9 mouse cellular contexts compared by ENCODE assay signal in the genomic region with DNA sequence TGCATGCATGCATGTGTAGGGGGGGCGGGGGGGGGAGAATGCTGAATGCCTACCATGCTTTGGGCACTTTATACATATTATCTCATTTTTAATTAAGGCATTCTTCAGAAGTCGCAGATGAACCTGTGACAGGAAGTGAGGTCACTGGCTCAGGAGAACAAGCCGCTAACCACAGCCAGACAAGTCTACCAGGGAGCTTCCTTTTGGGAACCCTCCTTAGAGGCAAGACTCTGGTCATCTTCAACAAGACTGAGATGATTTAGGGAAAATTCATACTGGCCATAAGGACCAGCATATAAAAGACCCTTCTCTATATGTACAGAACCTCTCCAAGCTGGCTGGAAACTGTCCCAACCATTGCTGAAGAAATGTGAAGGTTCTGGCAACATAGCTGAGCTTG.
DNase-seq lines count a peak whose midpoint lies in the region; ATAC-seq and TF ChIP-seq lines count a peak whose summit lies in the region.
"Had no signal": no experiment of that assay in that cellular context is flagged by ENCODE, and none has a peak within 500 bp of the region (broad histone marks: within the 10 kb centered on the region; RNA-seq: fewer than 3 reads in every experiment).

No protein-coding gene starts in this region.

- DNase-seq in lung, embryonic 14.5 days, result no peak
- DNase-seq in lung, postnatal 10 days, result no peak
- peak; percentile 23 for DNase-seq in forebrain, embryonic 14.5 days (ENCODE audit: low spot score)
- no peak for DNase-seq in layer of hippocampus, adult 9-11 months
- no peak for DNase-seq in spleen, adult 12 weeks (ENCODE audit: low spot score)
- DNase-seq: adrenal gland, postnatal 25 days had no signal

- no peak overlapping the region for H3K9ac ChIP-seq in forebrain, embryonic 13.5 days
- no peak overlapping the region for H3K9ac ChIP-seq in forebrain, embryonic 16.5 days (replicated peaks; ENCODE audit: low read depth, low read length)
- no peak overlapping the region for H3K9ac ChIP-seq in lung, embryonic 14.5 days
- H3K9ac ChIP-seq in forebrain, embryonic 14.5 days (ENCODE audit: low read length), result no peak overlapping the region

- no peak overlapping the region for H3K27ac ChIP-seq in forebrain, embryonic 13.5 days
- no peak overlapping the region for H3K27ac ChIP-seq in forebrain, embryonic 16.5 days (ENCODE audit: low read length)
- H3K27ac ChIP-seq in lung, embryonic 14.5 days (ENCODE audit: low read depth), result peak overlapping the region; percentile 50
- no peak overlapping the region for H3K27ac ChIP-seq in forebrain, embryonic 14.5 days (ENCODE audit: low read depth, low read length)

- no peak for ATAC-seq in forebrain, embryonic 13.5 days
- no peak for ATAC-seq in forebrain, embryonic 16.5 days
- ATAC-seq in lung, embryonic 14.5 days (ENCODE audit: insufficient read depth), result no peak
- no peak for ATAC-seq in forebrain, embryonic 14.5 days
- ATAC-seq in megakaryocyte, adult 5-6 weeks (ENCODE audit: poor library complexity, severe bottlenecking), result peak; percentile 37

- TF ChIP-seq CTCF in lung, embryonic 14.5 days (IDR thresholded peaks at IDR 0.05; ENCODE audit: low read depth), result no peak

- no peaks in the 10 kb centered on the region for H3K9me3 ChIP-seq in forebrain, embryonic 13.5 days (replicated peaks)
- H3K9me3 ChIP-seq in forebrain, embryonic 16.5 days (ENCODE audit: control insufficient read depth, low read length), result no peaks in the 10 kb centered on the region
- H3K9me3 ChIP-seq in lung, embryonic 14.5 days (ENCODE audit: low read depth, low read length), result no peaks in the 10 kb centered on the region
- no peaks in the 10 kb centered on the region for H3K9me3 ChIP-seq in forebrain, embryonic 14.5 days (replicated peaks; ENCODE audit: control insufficient read depth, low read length)

- WGBS in forebrain, embryonic 13.5 days, result 85% methylated on average over 3 of the region's 3 CpGs
- WGBS in forebrain, embryonic 16.5 days, result 77% methylated on average over 3 of the region's 3 CpGs
- whole genome bisulfite sequencing in lung, embryonic 14.5 days, result 48% methylated on average over 3 of the region's 3 CpGs
- WGBS in forebrain, embryonic 14.5 days, result 85% methylated on average over 3 of the region's 3 CpGs

- peak overlapping the region; percentile 57; the same call in 1 of the 2 replicates for H3K4me2 ChIP-seq in forebrain, embryonic 13.5 days
- no peak overlapping the region for H3K4me2 ChIP-seq in forebrain, embryonic 16.5 days (ENCODE audit: low read length)
- H3K4me2 ChIP-seq in lung, embryonic 14.5 days, result peak overlapping the region; percentile 63
- no peak overlapping the region for H3K4me2 ChIP-seq in forebrain, embryonic 14.5 days (ENCODE audit: low read length)

- H3K36me3 ChIP-seq in forebrain, embryonic 13.5 days (ENCODE audit: poor library complexity, severe bottlenecking), result no peaks in the 10 kb centered on the region
- H3K36me3 ChIP-seq in forebrain, embryonic 16.5 days (ENCODE audit: control insufficient read depth, insufficient read depth), result no peaks in the 10 kb centered on the region
- no peaks in the 10 kb centered on the region for H3K36me3 ChIP-seq in lung, embryonic 14.5 days (ENCODE audit: insufficient read depth)
- no peaks in the 10 kb centered on the region for H3K36me3 ChIP-seq in forebrain, embryonic 14.5 days (ENCODE audit: control insufficient read depth, insufficient read depth, low read length)

- no peak overlapping the region for H3K4me3 ChIP-seq in forebrain, embryonic 13.5 days
- H3K4me3 ChIP-seq in forebrain, embryonic 16.5 days (replicated peaks; ENCODE audit: low read length), result no peak overlapping the region
- peak overlapping the region; percentile 41; the same call in 1 of the 2 replicates for H3K4me3 ChIP-seq in lung, embryonic 14.5 days (ENCODE audit: low read depth, low read length)
- no peak overlapping the region for H3K4me3 ChIP-seq in forebrain, embryonic 14.5 days (ENCODE audit: low read depth, low read length)

- peaks cover 38% of the 10 kb centered on the region for H3K4me1 ChIP-seq in forebrain, embryonic 13.5 days
- peaks cover 34% of the 10 kb centered on the region for H3K4me1 ChIP-seq in forebrain, embryonic 16.5 days (replicated peaks; ENCODE audit: control insufficient read depth, insufficient read depth, low read length)
- H3K4me1 ChIP-seq in lung, embryonic 14.5 days (ENCODE audit: insufficient read depth), result peaks cover 27% of the 10 kb centered on the region
- H3K4me1 ChIP-seq in forebrain, embryonic 14.5 days (ENCODE audit: control insufficient read depth, insufficient read depth, low read length), result peaks cover 13% of the 10 kb centered on the region

- H3K27me3 ChIP-seq in forebrain, embryonic 13.5 days, result no peaks in the 10 kb centered on the region
- no peaks in the 10 kb centered on the region for H3K27me3 ChIP-seq in forebrain, embryonic 16.5 days (replicated peaks; ENCODE audit: control insufficient read depth, insufficient read depth, low read length)
- H3K27me3 ChIP-seq in lung, embryonic 14.5 days (ENCODE audit: insufficient read depth, low read length), result no peaks in the 10 kb centered on the region
- no peaks in the 10 kb centered on the region for H3K27me3 ChIP-seq in forebrain, embryonic 14.5 days (replicated peaks; ENCODE audit: control insufficient read depth, insufficient read depth, low read length)

Comparison
In these comparisons a context has a peak if more than half of its experiments do, and no peak if none do; other contexts are left out.
1. H3K4me2 ChIP-seq: peak in forebrain, embryonic 13.5 days (single experiment) and lung, embryonic 14.5 days (single experiment); none in forebrain, embryonic 16.5 days (single experiment) and forebrain, embryonic 14.5 days (single experiment).